Mouse (Mus musculus) heart, postnatal 0 days (tissue): ENCODE results near the gene Slc9a6.

Experiments
- CTCF ChIP-seq: IDR thresholded peaks from 2 replicates; pipeline ENCODE4 v1.5.1; 2016; ENCODE audit warnings: antibody characterized with exemption, control low read depth, low read depth
- EP300 ChIP-seq: IDR thresholded peaks from 2 replicates; pipeline ENCODE4 v1.6.1; 2016; ENCODE audit warnings: antibody characterized with exemption, low read depth

GRCm38 (mm10) chrX:56710522-56710921, 101.0 kb downstream of the Slc9a6 start:
- TF ChIP-seq CTCF (no peak), EP300 (no peak)
